Mouse (Mus musculus) heart, embryonic 15.5 days (tissue): ENCODE results near the gene Frmd8. TPM values are rescaled to one million over a fixed set of nuclear protein-coding genes. Genes with fewer than 3 reads are reported as not detected.
"Not testable (repeated sequence)": the region's sequence is repeated elsewhere in the genome, so short reads cannot be mapped to it uniquely, and the experiment has no call there.

Experiments
- ATAC-seq: fragments of 200-750 bp; cut with Nextera tagmentation; replicated peaks from 2 replicates; pipeline ENCODE4 v1.8.0; 2017; ENCODE audit warnings: low read depth, moderate TSS enrichment; ENCODE audit not compliant: insufficient number of reproducible peaks, insufficient read depth, low FRiP score
- H3K27ac ChIP-seq: fragments of 300-500 bp; sonication (generic); 2 replicates; pipeline ENCODE4 v1.5.1; 2015; ENCODE audit warnings: mild to moderate bottlenecking, inconsistent platforms
- H3K27me3 ChIP-seq: fragments of 300-500 bp; sonication (generic); 2 replicates; pipeline ENCODE4 v1.6.1; 2015; ENCODE audit warnings: inconsistent platforms
- H3K36me3 ChIP-seq: fragments of 300-500 bp; sonication (generic); 2 replicates; pipeline ENCODE4 v1.6.1; 2015; ENCODE audit warnings: mild to moderate bottlenecking, inconsistent platforms
- H3K4me1 ChIP-seq: fragments of 300-500 bp; sonication (generic); replicated peaks from 2 replicates; pipeline ENCODE4 v1.6.1; 2015; ENCODE audit warnings: inconsistent platforms
- H3K4me2 ChIP-seq: fragments of 300-500 bp; sonication (generic); 2 replicates; pipeline ENCODE4 v1.6.1; 2015; ENCODE audit warnings: inconsistent platforms, mild to moderate bottlenecking, moderate library complexity
- H3K4me3 ChIP-seq: fragments of 300-500 bp; sonication (generic); 2 replicates; pipeline ENCODE4 v1.5.1; 2015; ENCODE audit warnings: mild to moderate bottlenecking, inconsistent platforms
- H3K9ac ChIP-seq: fragments of 300-500 bp; sonication (generic); 2 replicates; pipeline ENCODE4 v1.6.1; 2015; ENCODE audit warnings: mild to moderate bottlenecking, inconsistent platforms
- H3K9me3 ChIP-seq: fragments of 300-500 bp; sonication (generic); replicated peaks from 2 replicates; pipeline ENCODE4 v1.6.1; 2016; ENCODE audit warnings: inconsistent platforms
- WGBS: fragments of 180-500 bp; shearing (Covaris S2); methylation state at CpG from one replicate; pipeline ENCODE4 v1.1.7; 2015; ENCODE audit warnings: mixed read lengths; 5-methylcytosine and 5-hydroxymethylcytosine counted together
- polyA plus RNA-seq: library from polyadenylated mRNA; unstranded; fragments of >200 nt; fragmentation: Nextera tagmentation; extraction: Ambion mirVana; gene quantifications from 2 replicates; pipeline ENCODE4 v1.2.1, GENCODE M21; 2015

Gene Frmd8
- polyA plus RNA-seq, 1 experiment from 2014 or later, result 25.1 TPM

DNA sequence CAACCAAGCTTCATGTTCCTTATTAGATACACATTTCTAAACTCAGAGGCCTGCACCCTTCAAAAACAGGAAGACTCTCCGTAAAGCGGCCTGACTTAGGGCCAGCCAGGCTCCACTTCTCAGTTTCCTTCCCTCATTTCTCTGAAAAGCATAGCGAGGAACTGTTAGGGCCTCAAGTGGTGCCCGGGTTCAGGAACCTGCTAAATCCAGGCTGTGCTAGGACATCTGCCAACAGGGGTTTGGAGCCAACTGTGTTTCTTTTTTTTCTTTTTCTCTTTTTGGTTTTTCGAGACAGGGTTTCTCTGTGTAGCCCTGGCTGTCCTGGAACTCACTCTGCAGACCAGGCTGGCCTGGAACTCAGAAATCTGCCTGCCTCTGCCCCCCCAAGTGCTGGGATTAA is 7.0 kb upstream of the Frmd8 start:
- not testable (repeated sequence) for H3K27me3 ChIP-seq, H3K9ac ChIP-seq, H3K4me2 ChIP-seq, H3K9me3 ChIP-seq, ATAC-seq, H3K4me3 ChIP-seq, H3K36me3 ChIP-seq, H3K27ac ChIP-seq
- WGBS, result 72% methylated on average over 5 of the region's 5 CpGs
- H3K4me1 ChIP-seq, result peaks cover 31% of the 10 kb centered on the region

DNA sequence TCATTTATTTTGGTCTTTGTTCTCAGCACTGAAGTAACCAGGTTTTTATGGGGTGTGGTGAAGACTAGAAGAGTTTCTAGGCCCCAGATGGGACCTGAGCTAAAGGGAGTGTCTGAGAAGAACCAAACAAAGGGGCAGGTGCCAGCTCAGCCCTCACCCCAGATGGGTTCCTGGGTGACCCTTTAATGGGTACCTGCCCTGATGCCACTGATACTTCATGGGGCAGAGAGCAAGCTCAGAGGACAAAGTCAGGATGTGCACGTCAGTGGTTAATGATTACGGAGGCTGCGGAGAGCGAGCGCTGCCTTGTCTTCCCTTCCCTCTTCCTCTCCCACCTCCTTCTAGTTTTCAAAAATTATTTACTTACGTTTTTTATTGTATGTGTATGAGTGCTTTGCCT is 6.1 kb upstream of the Frmd8 start:
- Histone ChIP-seq H3K4me1 (peaks cover 31% of the 10 kb centered on the region), H3K27ac (no peak overlapping the region), H3K9me3 (no peaks in the 10 kb centered on the region), H3K27me3 (no peaks in the 10 kb centered on the region), H3K4me2 (no peak overlapping the region), H3K4me3 (no peak overlapping the region), H3K9ac (no peak overlapping the region), H3K36me3 (no peaks in the 10 kb centered on the region)
- WGBS, result 93% methylated on average over 6 of the region's 6 CpGs
- no peak for ATAC-seq

GRCm38 (mm10) chr19:5879735-5880134 is 4.7 kb upstream of the Frmd8 start:
- H3K4me2 ChIP-seq, result no peak overlapping the region
- H3K27ac ChIP-seq, result no peak overlapping the region
- H3K36me3 ChIP-seq, result no peaks in the 10 kb centered on the region
- no peaks in the 10 kb centered on the region for H3K27me3 ChIP-seq
- no peaks in the 10 kb centered on the region for H3K9me3 ChIP-seq
- no peak for ATAC-seq
- H3K9ac ChIP-seq, result no peak overlapping the region
- H3K4me3 ChIP-seq, result no peak overlapping the region
- 89% methylated on average over 7 of the region's 7 CpGs for WGBS
- peaks cover 37% of the 10 kb centered on the region for H3K4me1 ChIP-seq

- 73% methylated on average over 3 of the region's 3 CpGs for whole genome bisulfite sequencing
- Histone ChIP-seq H3K4me3 (0 out of 2 replicates have a peak overlapping the region, but pooled peaks have one; percentile 22), H3K27ac (no peak overlapping the region), H3K4me2 (peak overlapping the region; percentile 43), H3K4me1 (peaks cover 38% of the 10 kb centered on the region), H3K9me3 (no peaks in the 10 kb centered on the region), H3K36me3 (no peaks in the 10 kb centered on the region), H3K9ac (peak overlapping the region; percentile 27; the same call in 1 of the 2 replicates), H3K27me3 (no peaks in the 10 kb centered on the region)
- no peak for ATAC-seq
Measured at GRCm38 (mm10) chr19:5878916-5879315, 3.8 kb upstream of the Frmd8 start.

GRCm38 (mm10) chr19:5878362-5878722 is 3.3 kb upstream of the Frmd8 start:
- Histone ChIP-seq H3K9ac (peak overlapping the region; percentile 27; the same call in 1 of the 2 replicates), H3K4me1 (peaks cover 40% of the 10 kb centered on the region), H3K27me3 (no peaks in the 10 kb centered on the region), H3K9me3 (no peaks in the 10 kb centered on the region), H3K4me3 (peak overlapping the region; percentile 22), H3K36me3 (no peaks in the 10 kb centered on the region), H3K4me2 (peak overlapping the region; percentile 43), H3K27ac (peak overlapping the region; percentile 65)
- ATAC-seq, result no peak; the same call in 1 of the 2 replicates
- 45% methylated on average over 7 of the region's 7 CpGs for WGBS

GRCm38 (mm10) chr19:5877618-5878361 is 2.7 kb upstream of the Frmd8 start, which contains the start of gene Slc25a45:
Gene Slc25a45 (plus strand): TSS chr19:5877808.
- H3K9ac ChIP-seq, result peak within 1 kb of the TSS; percentile 27
- H3K27me3 ChIP-seq, result no peaks in the 10 kb centered on the region
- H3K27ac ChIP-seq, result peak within 1 kb of the TSS; percentile 65
- no peaks in the 10 kb centered on the region for H3K36me3 ChIP-seq
- H3K4me1 ChIP-seq, result peaks cover 46% of the 10 kb centered on the region
- no peaks in the 10 kb centered on the region for H3K9me3 ChIP-seq
- peak within 1 kb of the TSS; percentile 43 for H3K4me2 ChIP-seq
- WGBS, result 41% methylated on average over 15 of the region's 15 CpGs
- peak; percentile 53 for ATAC-seq
- peak within 1 kb of the TSS; percentile 22 for H3K4me3 ChIP-seq

DNA sequence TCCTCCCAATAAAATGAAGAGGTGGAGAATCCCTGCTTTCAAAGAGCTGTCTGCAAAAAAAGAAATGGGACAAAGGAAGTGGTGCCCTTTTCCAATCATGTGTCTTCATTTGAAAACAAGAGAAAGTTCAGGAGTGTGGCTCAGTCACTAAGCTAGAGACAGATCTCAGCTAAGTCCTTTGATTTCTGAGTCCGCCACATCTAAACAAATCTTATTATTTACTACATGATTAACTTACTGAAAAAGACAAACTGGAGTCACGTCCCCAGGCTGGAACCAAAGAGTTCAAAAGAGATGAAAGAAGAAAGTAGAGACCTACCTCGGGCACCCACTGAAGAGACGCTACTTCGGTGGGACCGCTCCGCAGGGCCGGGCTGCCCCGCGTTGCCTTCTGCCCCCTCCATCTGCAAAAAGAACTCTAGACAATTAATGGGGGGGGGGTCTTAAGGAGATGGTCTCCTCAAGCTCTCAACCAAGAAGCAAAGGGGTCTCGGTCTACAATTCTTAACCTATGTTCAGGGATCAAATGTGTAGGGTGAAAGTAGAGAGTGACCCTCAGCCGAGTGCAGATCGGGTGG is 594 bp downstream of the Frmd8 start:
- no peak for ATAC-seq
- Histone ChIP-seq H3K4me2 (peak overlapping the region; percentile 88), H3K9me3 (no peaks in the 10 kb centered on the region), H3K36me3 (no peaks in the 10 kb centered on the region), H3K4me1 (peaks cover 69% of the 10 kb centered on the region), H3K9ac (peak overlapping the region; percentile 89), H3K27ac (peak overlapping the region; percentile 68), H3K4me3 (peak overlapping the region; percentile 84), H3K27me3 (no peaks in the 10 kb centered on the region)
- WGBS, result 7% methylated on average over 13 of the region's 13 CpGs

DNA sequence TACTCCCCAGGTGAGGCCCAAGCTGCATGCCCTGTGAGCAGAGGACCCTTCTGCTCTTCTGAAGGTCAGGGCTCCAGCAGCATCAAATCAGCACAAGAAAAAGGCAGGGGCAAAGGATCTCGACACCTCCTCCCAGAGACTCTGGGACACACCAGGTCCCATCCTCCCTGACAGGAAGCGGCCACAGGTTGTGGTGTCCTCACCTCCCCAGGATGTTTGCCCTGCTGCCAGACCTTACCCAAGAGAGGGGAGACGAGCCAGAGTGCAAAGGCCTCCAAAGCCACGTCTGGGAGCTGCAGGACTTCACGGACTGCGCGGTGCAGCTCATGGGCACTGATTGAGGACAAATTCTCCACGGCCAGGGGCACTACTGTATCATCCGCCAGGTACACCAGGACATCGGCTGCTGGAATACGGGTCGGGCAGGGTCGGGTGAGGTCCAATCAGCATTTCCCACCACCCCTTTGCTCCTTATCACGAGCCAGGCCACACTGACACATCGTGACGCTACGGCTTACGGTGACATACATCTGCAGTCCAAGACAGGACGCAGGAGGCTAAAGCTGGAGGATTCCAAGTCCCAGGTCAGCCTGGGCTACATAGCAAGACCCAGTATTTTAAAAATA is 2.0 kb downstream of the Frmd8 start:
- H3K27me3 ChIP-seq, result no peaks in the 10 kb centered on the region
- no peaks in the 10 kb centered on the region for H3K9me3 ChIP-seq
- WGBS, result 68% methylated on average over 19 of the region's 19 CpGs
- no peak for ATAC-seq
- peak overlapping the region; percentile 84; the same call in 1 of the 2 replicates for H3K4me3 ChIP-seq
- peaks cover 14% of the 10 kb centered on the region for H3K36me3 ChIP-seq
- H3K4me1 ChIP-seq, result peaks cover 59% of the 10 kb centered on the region
- H3K27ac ChIP-seq, result peak overlapping the region; percentile 22; the same call in 1 of the 2 replicates
- peak overlapping the region; percentile 88 for H3K4me2 ChIP-seq
- H3K9ac ChIP-seq, result 0 out of 2 replicates have a peak overlapping the region, but pooled peaks have one; percentile 7

DNA sequence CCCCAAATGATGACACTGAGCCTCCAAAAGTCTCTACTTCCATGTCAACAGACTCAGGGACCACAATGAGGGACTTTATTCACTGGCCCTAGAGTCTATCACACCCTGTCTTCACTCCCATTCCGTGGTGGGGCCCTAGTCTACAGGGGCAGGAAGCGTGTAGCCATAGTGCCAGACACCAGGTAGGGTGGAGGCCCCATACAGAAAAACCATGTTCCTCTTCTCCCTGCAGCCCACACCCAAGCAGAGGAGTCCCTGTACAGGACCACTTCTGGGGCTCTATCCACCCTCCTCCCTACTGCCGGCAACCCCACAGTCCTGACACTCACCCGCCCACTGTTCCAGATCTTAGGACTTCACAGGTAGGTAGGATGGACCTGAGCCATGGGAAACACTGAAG is 2.5 kb downstream of the Frmd8 start:
- Histone ChIP-seq H3K27ac (peak overlapping the region; percentile 33; the same call in 1 of the 2 replicates), H3K9ac (no peak overlapping the region), H3K9me3 (no peaks in the 10 kb centered on the region), H3K4me2 (peak overlapping the region; percentile 16; the same call in 1 of the 2 replicates), H3K27me3 (no peaks in the 10 kb centered on the region), H3K36me3 (peaks cover 19% of the 10 kb centered on the region), H3K4me3 (no peak overlapping the region), H3K4me1 (peaks cover 53% of the 10 kb centered on the region)
- ATAC-seq, result no peak
- WGBS, result 82% methylated on average over 4 of the region's 4 CpGs

DNA sequence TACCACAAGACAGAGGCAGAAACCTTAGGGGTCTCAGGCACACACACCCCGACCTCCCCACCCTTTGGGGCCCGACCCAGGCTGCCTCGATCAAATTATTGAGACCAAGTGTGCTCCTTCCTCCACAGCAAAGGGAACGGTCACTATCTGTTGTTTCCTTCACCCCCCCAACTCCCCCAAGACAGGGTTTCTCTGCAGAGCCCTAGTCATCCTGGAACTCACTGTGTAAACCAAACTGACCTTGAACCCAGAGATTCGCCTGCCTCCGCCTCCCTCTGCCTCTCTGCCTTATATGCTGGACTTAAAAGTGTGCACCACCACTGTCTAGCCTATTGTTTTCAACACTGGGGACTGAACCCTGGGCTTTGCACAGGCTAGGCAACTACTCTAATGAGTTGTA is 3.4 kb downstream of the Frmd8 start:
- Histone ChIP-seq H3K4me1 (peaks cover 49% of the 10 kb centered on the region), H3K27ac (peak overlapping the region; percentile 81), H3K27me3 (no peaks in the 10 kb centered on the region), H3K9me3 (no peaks in the 10 kb centered on the region), H3K4me2 (peak overlapping the region; percentile 50), H3K9ac (peak overlapping the region; percentile 46), H3K4me3 (peak overlapping the region; percentile 8; the same call in 1 of the 2 replicates), H3K36me3 (peaks cover 24% of the 10 kb centered on the region)
- 29% methylated on average over 6 of the region's 6 CpGs for WGBS
- ATAC-seq, result no peak; the same call in 1 of the 2 replicates

GRCm38 (mm10) chr19:5871273-5871672 is 3.8 kb downstream of the Frmd8 start:
- Histone ChIP-seq H3K4me1 (peaks cover 49% of the 10 kb centered on the region), H3K9ac (peak overlapping the region; percentile 46), H3K4me3 (peak overlapping the region; percentile 8), H3K27me3 (no peaks in the 10 kb centered on the region), H3K4me2 (peak overlapping the region; percentile 50), H3K36me3 (peaks cover 24% of the 10 kb centered on the region), H3K9me3 (no peaks in the 10 kb centered on the region), H3K27ac (peak overlapping the region; percentile 81)
- peak; percentile 60 for ATAC-seq
- WGBS, result 3% methylated on average over 7 of the region's 7 CpGs
